Mouse (Mus musculus) naive thymus-derived CD4-positive, alpha-beta T cell, adult 2 months (primary cell): ENCODE data around the gene Prpf6.

Source experiments
- DNase-seq: peaks from one replicate; pipeline ENCODE4 v3.0.0-alpha.2; 2011; ENCODE audit warnings: low read depth

Prpf6 gene

DNA sequence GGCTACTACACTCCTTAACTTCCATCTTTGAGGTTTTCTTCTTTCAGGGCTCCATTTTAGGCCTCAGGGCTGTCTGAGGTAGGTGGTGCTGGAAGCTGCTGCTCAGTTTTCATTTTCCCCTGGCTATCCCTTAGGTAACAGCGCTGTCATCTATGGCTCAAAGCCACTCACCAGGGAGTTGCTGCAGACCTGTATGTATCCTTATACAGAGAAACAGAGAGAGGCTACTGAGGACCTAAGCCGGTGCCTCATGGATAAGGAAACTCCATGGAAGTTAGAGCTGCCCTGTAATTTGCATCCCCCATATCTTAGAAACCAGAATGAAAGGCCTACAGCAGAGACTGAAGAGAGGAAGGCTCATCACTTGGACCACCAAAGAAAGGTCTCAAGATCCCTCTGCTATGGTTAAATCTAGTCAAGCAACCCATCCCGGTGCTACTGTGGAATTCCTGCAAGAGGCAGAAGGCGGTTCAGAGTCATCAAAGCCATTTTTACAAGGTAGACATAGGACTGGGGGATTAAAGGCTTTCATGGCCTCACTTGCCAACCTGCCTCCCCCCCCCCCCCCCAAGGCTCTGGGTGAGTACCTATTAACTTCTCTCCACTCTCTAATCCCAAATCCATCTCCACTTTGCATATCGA is 11.4 kb upstream of the Prpf6 start:
- DNase-seq = no peak

DNA sequence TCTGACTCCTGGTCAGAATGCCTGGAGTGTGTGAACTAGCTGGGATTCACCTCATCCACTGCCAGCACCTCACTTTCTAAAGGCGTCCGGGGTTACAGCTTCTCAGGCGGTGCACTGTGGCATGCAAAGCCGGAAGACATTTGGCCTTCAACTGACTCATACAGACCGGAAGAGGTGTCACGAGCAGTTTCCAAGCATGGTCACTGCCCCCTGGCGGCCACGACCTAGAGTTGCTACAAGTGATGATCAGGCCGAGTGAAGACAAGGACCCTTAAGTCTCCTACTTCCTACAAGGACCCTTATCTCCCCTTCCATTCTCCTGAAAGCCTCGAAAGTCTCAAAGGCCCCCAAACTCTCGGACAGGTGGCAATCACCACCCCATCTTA is 10.7 kb upstream of the Prpf6 start:
- peak; percentile 93 for DNase-seq

DNA sequence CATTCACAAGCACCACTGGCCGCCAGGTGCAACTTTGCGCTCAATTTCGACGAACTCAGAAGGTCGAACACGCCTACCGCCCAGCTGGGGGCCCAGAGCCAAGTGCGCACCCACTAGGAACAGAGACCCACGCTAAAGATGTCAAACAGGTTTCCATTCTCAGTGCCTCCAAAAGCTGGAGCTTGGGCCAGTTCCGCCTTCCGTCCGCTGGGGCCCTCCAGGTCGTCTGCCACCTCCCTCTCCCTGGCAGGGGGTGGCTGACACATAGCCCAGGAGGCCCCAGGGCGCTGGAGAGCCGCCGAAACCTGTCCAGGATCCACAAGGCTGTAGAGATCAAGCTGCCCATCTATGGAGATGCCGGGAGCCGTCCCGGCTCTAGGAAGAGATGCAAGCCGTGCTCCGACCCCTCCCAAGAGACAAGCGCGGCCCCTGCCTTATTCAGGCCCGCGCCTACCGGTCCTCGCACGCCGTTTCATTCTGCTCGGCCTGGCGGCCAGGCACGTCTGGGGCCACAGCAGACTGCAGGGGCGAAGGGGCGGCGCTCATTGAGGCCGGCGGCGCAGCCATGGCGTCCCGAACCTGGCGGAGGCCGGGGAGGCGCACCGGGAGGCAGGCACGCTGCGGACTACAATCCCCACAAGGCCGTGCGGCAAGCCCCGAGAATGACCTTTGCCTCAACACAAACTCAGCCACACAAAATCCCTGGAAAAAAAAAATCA is 10.1 kb upstream of the Prpf6 start:
- DNase-seq = peak; percentile 78

DNA sequence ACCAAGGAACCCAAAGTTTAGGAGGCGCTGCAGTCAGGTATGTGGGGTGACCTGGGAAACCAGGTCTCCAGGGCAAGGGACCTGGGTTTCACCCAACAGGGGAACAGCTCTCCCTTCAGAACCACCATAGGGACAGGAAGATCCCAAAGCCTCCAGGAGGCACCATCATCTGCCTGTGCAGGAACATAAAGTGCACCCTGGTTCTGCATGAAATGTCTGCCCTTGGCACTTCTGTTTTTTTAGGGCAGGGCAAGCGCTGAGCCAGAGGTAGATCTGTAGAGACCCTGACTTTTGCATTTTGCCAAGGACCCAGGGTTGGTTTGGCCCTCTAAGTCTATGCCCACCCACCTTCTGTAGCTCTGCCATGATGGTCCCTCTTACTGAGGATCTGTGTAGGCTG is 9.3 kb upstream of the Prpf6 start:
- DNase-seq = no peak

DNA sequence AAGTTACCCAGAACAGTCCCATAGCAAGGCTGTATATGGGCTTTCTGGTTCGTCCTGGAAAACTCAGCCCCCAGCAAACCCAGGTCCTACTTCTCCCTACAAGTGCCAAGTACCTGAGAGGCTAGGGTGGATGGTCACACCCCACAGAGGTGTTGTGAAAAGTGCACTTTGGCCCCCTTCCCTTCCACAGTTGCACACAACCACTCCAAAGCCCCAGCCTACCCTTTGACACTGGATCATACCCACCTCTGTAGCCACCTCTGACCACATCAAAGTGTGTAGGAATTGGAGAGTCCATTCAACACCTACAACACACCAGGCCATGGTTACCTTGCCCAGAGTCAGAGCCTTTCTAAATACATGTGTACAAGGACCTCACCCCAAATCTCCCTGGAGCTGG is 8.7 kb upstream of the Prpf6 start:
- DNase-seq = no peak

DNA sequence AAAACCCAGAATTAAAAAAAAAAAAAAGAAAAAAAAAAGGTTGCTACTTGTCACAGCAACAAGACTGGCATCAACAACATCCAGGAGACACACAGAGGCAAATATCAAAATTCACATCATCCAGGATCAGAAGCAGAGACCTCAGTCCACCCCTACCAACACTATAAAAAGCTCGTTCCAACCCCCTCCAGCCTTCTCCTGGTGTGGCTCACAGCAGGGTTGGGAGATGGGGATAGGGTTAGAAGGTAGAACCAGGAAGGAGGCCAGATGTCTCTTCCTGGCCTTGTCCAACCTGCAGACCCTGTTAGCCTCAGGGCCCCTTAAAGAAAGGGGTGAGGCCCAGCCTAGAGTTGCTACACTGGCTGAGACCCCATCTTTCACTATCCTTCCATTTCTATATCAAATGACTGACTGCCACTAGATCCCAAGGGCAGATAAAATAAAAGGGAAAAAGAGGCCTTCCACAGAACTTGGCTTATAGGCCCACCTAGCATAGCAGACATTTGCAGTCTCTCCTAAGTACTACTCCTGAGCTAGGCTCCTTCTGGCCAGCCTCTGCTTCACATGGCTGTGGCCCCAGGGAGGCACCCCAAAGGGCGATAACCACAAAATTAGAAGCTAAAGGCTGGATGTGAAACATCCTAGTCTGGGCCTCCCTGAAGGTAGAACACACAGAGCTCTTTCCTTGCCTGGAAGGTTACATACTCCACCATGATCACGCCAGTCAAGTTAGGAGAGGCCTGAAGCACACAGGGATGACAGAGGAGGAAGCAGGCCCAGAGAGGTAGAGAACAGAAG is 8.0 kb upstream of the Prpf6 start:
- DNase-seq = no peak

DNA sequence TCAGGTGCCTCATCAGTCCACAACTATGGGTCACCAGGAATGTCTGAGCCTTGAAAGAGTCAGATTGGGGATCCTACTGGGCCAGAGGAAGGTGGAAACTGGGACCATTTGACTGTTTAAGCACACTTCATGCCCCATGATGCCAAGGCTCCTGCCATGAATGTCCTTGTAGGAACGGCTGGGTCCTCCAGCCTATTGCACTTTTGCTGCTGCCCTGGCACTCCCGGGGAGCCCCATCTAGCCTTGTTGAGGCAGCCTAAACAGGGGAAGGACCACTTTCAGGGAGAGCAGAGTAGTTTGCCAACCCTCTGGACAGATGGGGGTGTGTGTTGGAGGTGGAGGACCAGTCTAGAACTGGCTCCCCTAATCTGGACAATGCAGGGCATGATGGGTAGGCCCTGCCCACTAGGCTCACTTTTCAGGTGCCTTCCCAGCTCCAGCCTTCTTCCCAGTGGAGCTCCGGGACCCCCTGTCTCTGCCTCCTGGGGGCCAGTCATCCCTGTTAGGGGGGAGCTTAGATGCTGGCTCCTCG is 7.2 kb upstream of the Prpf6 start, which contains the start of gene Uckl1:
Gene Uckl1, minus strand, starts transcription at position 482 of the 532 bp plus-strand sequence.
- no peak for DNase-seq

DNA sequence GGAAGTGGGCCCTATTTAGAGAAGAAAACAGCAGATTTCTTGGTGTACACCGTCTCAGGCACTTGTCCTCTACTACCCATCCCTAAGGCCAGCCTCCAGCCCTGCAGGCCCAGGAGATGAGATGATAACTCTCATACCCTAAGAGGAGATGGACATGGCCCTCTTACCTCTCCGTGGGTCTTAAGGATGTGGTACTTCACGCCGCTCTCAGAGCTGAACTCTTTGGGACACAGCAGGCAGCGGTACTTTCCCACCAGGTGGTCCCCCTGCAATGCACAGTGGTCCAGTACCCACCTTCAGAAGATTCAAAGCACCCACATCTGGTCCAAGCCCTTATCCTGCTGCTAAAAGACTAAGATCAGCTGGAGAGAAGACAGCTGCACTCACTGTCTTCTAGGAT is 6.2 kb upstream of the Prpf6 start:
- no peak for DNase-seq

DNA sequence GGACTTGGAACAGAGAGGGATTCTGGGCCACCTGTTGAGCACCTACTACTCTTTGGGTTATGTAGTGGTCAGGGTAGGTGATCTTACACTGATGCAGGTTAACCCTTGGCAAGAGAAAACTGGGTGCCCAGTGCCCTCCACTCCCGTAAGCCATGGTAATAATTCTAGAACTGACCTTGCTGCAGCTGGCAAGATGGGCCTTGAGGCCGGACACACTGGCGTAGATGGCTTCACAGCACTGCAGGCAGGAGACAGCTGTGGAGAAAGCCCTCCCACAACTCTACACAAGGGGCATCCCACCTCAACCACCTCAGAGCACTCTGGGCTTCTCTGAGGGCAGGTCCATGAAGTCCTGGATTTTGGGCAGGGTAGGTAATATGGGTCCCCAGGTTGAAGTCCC is 5.5 kb upstream of the Prpf6 start:
- no peak for DNase-seq

DNA sequence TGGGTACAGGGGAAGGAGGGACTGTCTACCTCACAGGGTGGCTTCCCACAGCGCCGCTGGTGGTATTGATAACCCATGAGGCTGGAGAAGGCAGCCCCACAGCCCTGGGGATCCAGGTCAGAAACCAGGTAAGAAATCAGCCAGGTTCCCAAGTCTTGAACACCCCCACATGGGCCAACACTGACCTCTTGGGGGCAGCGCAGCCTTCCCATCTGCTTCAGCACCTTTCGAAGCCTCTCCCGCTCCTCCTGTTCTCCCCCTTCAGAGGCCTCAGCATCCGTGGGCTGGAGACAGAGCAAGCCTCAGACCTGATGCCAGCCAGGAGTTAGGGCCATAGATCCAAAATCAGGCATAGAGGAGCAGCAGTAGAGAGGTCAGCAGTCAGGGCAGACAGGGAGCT is 3.9 kb upstream of the Prpf6 start:
- DNase-seq = no peak

DNA sequence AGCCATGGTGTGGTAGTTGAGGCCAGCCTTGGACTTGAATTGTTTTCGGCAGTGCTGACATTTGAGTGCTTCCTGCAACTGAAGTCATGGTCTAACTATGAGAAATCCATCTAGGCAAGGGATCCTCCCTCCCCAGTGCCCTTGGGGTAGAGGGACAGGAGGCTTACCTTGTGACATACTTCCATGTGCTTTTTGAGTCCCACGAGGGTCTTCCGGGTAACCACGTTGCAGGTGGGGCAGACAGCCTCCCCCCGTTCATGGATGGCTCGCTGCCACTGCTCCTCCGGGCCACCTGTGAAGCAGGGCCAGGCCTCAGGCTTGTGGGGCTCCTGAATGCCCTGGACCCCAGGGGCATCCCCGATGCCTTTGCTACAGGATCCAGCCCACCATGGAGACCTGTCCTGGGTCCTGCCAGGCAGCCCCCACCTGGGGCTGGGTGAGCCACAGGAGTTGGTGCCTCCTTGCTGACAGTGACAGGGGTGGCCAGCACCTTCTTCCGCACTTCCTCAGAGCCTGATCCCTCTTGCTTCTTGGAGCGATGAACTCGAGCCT is 3.4 kb upstream of the Prpf6 start:
- no peak for DNase-seq

DNA sequence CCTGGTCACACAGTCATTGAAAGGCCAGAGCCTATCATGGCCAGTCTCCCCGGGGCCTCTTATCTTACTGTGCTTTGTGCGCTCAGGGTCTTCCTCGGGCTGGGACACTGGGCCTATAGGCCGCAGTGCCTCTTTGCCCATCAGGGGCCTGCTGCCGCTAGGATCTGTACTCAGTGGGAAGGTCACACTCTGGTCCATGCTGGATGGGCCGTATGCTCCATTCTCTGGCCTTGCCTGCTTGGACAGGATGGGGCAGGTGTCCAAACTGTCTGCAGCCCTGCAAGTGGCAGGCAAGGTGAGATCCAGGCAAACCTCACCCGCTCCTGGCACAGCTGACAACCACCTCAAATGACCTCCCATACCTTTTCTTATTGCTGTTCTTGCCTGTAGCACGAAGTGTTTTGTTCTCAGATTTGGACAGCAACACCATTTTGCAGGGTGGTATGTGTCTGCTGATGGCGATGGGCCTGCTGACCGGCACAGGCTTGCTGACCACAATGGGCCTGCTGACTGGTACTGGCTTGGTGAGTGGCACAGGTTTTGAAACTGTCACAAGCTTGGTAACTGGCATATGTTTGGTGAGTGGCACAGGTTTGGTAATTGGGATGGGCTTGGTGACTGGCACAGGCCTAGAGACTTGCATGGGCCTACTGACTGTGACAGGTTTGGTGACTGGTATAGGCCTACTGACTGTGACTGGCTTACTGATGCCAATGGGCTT is 2.5 kb upstream of the Prpf6 start:
- DNase-seq = no peak

DNA sequence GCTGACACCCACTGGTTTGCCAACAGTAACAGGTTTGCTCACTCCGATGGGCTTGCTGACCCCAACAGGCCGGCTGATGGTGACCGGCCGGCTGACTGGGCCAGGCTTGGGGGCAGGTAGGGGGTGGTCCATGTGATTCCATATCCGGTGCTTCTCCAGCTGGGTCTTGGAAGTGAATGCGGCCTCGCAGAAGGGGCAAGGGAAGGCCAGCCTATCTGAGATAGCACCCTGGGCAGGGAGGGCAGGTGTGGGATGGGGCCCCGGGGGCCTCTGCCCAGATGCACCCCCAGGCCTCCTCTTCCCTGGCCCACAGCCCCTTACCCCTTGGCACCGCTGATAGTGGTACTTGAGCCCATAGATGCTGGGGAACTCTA is 1.9 kb upstream of the Prpf6 start:
- DNase-seq = no peak

DNA sequence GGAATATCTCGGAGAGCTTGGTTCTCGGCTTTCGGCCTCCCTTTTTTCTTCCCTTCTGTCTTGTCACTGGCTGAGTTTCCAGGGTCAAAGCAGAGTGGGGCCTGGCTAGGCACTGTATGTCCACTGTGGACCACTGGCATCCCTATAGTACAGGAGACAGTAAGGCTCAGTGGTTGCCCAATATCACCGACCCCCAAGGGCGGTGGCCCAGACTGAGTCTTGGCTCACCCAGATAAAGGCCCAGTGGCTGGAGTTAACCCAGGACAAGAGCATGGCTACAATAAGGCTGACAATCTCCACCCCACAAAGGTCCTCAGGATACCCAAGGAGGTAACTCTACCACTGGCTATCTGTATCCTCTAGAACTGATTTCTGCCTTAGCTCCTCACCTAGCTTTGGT is 1.2 kb upstream of the Prpf6 start:
- no peak for DNase-seq

DNA sequence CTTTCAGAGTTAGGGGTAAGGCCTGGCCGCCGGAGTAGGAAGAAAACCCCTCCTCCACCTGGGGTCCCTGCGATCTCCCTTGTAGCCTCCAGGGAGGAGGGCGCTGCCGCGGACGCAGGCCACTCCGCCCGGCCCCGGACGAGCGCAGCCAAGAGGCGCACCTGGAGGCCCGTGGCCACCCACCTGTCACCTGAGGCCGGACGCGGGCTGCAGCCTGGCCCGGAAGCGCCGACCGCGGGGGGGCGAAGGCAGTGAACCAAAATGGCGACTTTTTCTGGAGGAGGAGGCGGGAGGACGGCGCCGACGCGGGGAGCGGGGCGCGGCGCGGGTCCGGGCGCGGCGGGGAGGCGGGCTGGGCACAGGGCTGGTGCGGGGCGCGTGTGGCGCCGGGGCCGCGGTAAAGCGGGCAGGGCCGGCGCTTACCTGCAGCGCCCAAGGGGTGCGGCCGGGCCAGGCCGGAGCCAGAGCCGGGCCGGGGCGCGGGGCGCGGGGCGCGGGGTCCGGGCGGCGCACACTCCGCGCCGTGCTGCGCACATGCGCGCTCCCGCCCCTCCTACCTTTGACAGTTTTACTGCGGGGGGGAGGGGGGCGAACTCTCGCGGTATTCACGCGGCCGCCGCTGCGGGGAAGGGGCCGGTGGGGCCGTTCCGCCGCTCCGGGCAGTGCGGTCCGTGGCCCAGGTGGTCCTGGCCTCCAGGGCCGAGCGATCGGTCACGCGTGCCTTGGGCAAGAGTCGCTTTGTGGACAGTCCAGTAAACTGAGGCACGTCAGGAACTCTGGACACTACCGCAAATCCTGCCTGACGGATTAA is 768 bp downstream of the Prpf6 start, which contains the start of gene Zfp512b:
Gene Zfp512b, minus strand, starts transcription at position 573 of the 811 bp plus-strand sequence.
- peak; percentile 72 for DNase-seq

DNA sequence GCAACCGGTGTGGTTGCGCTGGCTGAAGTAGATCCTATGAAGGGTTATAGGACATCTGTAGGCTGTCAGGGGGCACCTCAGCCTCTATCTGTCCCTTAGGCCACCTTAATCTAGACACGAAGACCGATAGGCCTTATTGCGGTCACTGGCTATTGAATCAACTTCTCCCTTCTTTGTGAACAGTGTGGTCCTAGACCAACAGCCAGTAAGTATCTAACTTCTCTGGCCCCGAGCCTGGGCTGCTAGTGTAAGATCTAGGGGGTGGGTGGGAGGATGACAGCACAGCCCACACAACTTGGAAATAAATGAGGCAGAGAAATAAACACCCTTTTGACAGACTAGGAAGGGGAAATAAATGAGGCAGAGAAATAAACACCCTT is 1.4 kb downstream of the Prpf6 start:
- no peak for DNase-seq

DNA sequence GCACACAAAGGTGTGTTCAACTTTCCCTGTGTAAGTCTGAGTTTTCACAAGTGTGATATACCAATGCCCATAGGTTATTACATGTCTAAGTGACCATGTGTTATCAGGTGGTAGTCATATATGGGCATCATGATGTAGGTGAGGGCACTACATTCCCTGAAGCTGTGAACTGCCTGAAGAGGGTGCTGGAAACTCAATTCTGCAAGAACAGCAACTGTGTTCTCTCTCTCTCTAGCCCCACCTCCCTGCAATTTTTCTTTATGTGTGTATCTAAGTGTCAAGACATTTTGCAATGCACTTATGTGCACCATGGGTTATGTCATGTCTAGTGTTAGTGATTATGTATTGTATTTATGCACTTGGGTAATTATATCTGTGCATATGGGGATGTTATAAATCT is 2.3 kb downstream of the Prpf6 start:
- no peak for DNase-seq

DNA sequence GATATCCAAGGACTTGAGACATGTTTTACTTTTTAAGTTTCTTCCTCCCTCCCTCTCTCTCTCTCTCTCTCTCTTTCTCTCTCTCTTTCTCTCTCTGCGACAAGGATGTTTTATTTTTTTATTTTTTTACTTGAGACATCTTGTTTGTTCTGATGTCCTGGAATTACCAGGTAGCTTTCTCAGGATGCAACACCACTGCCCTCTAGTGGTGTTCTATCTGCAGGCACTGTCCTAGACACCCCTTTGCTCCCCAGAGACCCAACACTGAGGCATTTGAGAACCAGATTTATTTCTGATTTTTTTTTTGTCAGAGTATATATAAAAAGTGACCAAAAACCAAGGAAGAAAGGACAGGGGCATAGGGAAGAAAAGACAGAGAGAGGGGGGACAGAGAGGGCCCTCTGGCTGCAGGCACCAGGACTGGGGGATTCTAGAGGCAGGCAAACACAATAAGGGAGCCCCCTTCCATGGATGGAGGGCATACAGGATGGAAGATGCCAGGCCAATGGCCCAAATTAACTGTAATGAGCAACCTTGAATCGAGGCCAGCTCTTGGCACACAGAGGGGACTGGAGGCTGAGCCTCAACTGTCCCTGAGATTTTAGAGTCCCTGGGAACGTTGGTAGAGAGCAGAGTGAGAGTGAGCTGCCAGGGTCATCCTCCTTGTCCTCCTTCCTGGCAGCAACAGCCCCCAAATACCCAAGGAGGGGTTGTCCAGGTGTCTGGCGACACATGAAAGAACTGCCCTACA is 3.5 kb downstream of the Prpf6 start:
- DNase-seq = peak; percentile 75

DNA sequence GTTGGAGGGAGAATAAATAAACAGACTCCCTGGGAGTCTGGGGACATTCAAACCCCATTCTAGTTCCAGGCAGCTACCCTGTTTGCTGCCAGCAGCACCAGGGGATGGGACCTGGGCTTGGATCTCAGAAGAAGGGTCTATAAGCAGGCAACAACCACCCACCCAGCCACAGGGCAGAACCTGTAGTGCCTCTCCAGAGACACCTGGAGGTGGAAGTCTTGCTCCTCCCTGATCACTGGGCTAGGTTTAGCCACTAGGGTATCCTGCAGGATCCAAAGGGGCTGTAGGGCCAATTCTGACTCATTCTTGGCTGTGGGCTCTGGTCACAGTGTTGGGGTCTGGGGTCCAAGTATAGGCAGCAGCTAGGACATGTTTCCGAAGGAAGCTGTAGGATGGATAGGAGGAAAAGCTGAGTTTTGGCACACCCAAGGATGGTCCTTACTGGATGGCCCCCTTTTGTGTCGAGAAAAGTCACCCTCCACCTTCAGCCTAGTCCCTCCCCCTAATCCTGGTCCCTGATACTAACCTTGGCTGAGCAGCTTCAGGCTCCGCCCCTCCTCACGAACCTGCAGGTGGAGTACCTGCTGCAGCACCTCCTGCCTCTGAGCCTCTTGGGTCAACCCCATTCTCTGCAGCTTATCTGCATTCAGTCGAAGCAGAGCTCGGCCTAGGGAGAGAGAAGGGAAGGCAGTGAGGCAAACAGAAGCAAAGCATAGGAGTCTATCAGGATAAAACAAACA is 4.7 kb downstream of the Prpf6 start:
- no peak for DNase-seq
